Comparison of ENCODE assay signal across 18 mouse cellular contexts in the genomic region with DNA sequence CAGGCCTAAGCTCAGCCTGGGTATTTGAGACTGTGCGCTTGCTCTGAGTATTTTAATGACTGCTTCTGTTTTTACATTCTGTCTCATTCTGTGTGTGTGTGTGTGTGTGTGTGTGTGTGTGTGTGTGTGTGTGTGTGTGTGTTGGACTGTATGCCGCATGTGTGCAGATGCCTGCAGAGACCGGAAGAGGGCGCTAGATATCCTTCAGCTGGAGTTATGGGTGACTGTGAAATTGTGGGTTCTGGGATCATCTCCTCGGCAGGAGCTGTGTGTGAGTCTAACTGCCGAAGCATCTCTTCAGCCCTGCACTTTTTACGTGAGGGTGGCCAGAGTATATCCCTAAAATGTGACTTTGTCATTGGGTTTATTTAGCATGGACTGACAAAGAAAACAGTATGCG. TPM values are rescaled to one million over a fixed set of nuclear protein-coding genes. Genes with fewer than 3 reads are reported as not detected.
"Had no signal": no experiment of that assay in that cellular context is flagged by ENCODE, and none has a peak within 500 bp of the region (broad histone marks: within the 10 kb centered on the region; RNA-seq: fewer than 3 reads in every experiment).

No protein-coding gene starts in this region.

- H3K36me3 ChIP-seq: kidney, embryonic 15.5 days; limb, embryonic 12.5 days; limb, embryonic 15.5 days; midbrain, embryonic 13.5 days had no signal

- H3K4me1 ChIP-seq: kidney, embryonic 15.5 days; limb, embryonic 12.5 days; limb, embryonic 15.5 days; midbrain, embryonic 13.5 days had no signal

- H3K27ac ChIP-seq: kidney, embryonic 15.5 days; left cerebral cortex, adult 2 months; limb, embryonic 12.5 days; limb, embryonic 15.5 days; liver, embryonic 14.5 days; macrophage; midbrain, embryonic 13.5 days had no signal

- ATAC-seq: liver, postnatal 0 days; lung, postnatal 0 days; midbrain, embryonic 13.5 days had no signal

- DNase-seq: kidney, adult 8-10 months; kidney, postnatal 10 days; kidney, postnatal 36 days; layer of hippocampus, postnatal 36 days; left cerebral cortex, postnatal 4 days; liver, postnatal 0 days; lung, embryonic 14.5 days; thymus, postnatal 25 days had no signal

- H3K4me3 ChIP-seq: kidney, embryonic 15.5 days; left cerebral cortex, adult 2 months; limb, embryonic 12.5 days; limb, embryonic 15.5 days; midbrain, embryonic 13.5 days had no signal

- H3K4me2 ChIP-seq: kidney, embryonic 15.5 days; limb, embryonic 12.5 days; limb, embryonic 15.5 days; liver, embryonic 11.5 days; lung, embryonic 14.5 days; midbrain, embryonic 13.5 days had no signal

- H3K27me3 ChIP-seq: limb, embryonic 15.5 days had no signal

- H3K9ac ChIP-seq: kidney, embryonic 15.5 days; limb, embryonic 12.5 days; limb, embryonic 15.5 days; liver, embryonic 14.5 days; liver, postnatal 0 days; lung, embryonic 14.5 days; midbrain, embryonic 13.5 days had no signal

- H3K9me3 ChIP-seq: kidney, embryonic 15.5 days; limb, embryonic 12.5 days; limb, embryonic 15.5 days; midbrain, embryonic 13.5 days had no signal

RNA-seq across cellular contexts. Expression of a gene that starts 34.2 kb away (rescaled TPM):
- total RNA-seq: megakaryocyte, adult 5-6 weeks had no signal
